Mouse (Mus musculus) megakaryocyte-erythroid progenitor cell, adult 5-6 weeks (primary cell): ENCODE measurements at regions not wholly inside any gene's neighbourhood (a gene's known extent, or its start where the extent isn't known, plus 50 kb on each side); places are given as distances from the start of the nearest gene placed in this dataset.

Experiments used
- ATAC-seq: replicated peaks from 2 replicates; pipeline ENCODE4 v1.8.0; 2016; ENCODE audit warnings: mild to moderate bottlenecking, inconsistent platforms; ENCODE audit not compliant: severe bottlenecking, poor library complexity, low FRiP score, low TSS enrichment

GRCm38 (mm10) chr3:144257714-144258517 lies 52.9 kb upstream of the Lmo4 start:
- 0 out of 2 replicates have a peak, but pooled peaks have one; percentile 23 for ATAC-seq

- ATAC-seq: peak; percentile 64
Observed at GRCm38 (mm10) chr3:144257196-144257595, 52.2 kb upstream of the Lmo4 start.

DNA sequence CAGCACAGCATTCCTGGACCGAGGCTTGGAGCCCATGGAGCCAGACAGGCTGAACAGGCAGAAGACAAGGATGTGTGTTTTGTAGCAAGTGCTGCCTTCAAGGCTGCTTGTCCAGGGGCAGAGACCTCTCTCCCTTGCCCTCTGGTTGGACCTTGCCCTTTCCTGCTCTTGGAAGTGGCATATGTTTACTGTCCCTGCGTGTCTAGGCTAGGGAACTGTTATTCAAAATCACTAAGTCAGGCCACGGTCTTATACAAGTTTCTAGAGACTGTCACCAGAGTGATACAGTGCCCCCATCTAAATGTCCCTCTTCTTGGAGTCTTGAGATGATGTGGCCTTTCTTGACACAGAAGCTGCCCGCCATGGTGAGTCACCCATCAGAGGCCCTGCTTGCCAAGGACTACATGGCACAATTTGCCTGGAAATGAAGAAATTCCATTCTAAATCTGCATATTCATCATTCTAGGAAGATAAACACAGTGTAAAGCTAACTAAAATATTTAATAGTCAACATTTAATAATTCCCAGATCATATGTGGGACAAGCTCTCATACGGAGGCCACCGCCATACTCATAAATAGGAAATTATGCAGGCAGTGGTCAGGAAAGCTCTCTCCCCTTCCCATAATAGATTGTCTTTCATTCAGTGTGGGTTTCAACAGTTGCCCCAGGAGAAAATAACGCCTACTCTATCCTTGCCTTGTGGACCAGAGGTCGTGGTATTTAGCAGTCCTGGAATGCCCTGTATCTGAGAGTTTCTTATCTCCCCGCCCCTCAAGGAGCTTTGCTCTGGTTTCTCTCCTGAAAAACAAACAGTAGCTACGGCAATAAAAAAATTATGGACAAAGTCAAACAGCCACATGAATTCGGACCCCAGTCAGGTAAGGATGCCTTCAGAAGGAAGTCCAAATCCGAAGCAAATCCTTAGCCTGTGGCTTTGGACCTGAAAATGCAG lies 50.9 kb upstream of the Lmo4 start:
- ATAC-seq: no peak
